Mouse (Mus musculus): ENCODE results near the gene Cd300ld5.

DNA sequence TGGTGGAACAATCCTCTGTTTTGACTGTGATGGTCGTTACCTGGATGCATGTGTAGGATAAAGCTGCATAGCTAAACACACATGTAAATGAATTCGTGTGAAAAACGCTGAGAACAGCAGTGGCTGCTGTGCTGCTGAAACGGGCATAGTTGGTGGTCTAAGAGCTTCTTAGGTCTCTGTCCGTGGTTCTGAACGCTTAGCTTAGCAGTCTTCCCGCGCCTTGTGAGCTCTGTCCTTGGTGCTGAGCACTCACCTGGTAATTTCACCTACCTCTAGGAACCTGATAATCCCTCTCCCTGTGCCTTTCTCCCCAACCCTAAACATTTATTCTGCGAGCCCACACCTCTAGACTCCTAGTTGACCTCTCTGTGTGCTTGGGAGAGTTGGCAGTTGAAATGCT lies 14.6 kb upstream of the Cd300ld5 start:
- no peak for TF ChIP-seq CTCF (IDR thresholded peaks at IDR 0.05; ENCODE audit: low read depth)
- TF ChIP-seq EP300 (optimal IDR thresholded peaks at IDR 0.05), result no peak
